Mouse (Mus musculus) brain, embryonic 14.5 days (tissue): Measurements from ENCODE around the gene Smim1. TPM values are rescaled to one million over a fixed set of nuclear protein-coding genes. Genes with fewer than 3 reads are reported as not detected.
A peak's percentile ranks its signal among the peaks of the same experiment; 100 is the strongest.

Source experiments
- DNase-seq: peaks from one replicate; pipeline ENCODE4 v3.0.0-alpha.2; 2011; ENCODE audit warnings: low read depth
- CTCF ChIP-seq: fragments of 200-500 bp; IDR thresholded peaks from 2 replicates; pipeline ENCODE4 v1.5.1; 2012; ENCODE audit warnings: inconsistent platforms, mild to moderate bottlenecking, moderate library complexity, borderline replicate concordance; ENCODE audit not compliant: insufficient read depth, insufficient read length; ENCODE audit errors: extremely low read depth
- POLR2A ChIP-seq: fragments of 200-500 bp; IDR thresholded peaks from 2 replicates; pipeline ENCODE4 v1.6.1; 2012; ENCODE audit warnings: mild to moderate bottlenecking, inconsistent platforms, borderline replicate concordance; ENCODE audit not compliant: poor library complexity, insufficient read depth, insufficient read length, severe bottlenecking; ENCODE audit errors: extremely low read depth
- polyA plus RNA-seq: library from polyadenylated mRNA; depleted of rRNA; stranded (reverse); fragments of >200 nt; gene quantifications from 2 replicates; pipeline ENCODE4 v1.2.3, GENCODE M21; 2012; rRNA removed

The Smim1 gene
- polyA plus RNA-seq = 7.0 and 8.4 TPM in 2 replicates

DNA sequence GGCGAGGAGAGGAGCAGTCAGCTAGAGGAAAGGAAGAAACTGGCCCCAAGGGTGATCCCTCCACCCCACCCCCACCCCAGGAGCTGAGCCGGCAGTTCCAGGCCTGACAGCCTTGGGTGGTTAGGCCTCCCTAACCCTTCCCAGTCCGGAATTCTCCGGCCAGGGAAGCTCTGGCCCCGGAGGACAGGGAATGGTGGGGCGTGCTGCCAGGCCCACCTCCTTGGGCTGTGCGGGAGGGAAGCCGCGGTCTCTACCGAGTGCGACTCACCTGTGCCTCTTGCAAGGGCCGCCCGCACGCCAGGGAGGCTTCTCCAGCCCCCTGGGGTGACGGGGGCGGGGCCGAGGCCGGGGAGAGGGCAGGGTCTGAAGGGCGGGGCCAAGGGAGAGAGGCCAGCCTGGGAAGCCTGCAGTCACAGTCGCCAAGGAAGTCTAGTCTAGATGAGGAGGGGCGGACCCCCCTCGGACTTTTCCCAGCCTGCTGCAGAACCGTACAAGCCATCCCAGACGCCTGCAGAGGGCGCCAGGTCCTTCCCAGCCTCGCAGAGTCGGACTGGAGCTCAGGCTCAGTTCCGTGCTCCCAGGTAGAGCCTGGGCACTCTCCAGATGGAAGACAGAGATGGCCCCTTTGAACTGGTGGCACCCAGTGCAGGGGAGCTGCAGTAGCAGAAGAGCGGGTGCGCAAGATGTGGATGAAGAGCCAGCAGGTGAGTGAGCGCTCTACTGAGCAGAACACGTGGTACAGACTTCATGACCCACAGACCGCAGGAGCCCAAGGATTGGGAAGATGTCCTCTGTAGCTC, at the start of gene Smim1:
Gene Smim1 (minus strand): TSS at position 590 of the 800 bp plus-strand sequence.
- DNase-seq = peak; percentile 60
- TF ChIP-seq CTCF = peak; percentile 59
- TF ChIP-seq POLR2A = no peak

DNA sequence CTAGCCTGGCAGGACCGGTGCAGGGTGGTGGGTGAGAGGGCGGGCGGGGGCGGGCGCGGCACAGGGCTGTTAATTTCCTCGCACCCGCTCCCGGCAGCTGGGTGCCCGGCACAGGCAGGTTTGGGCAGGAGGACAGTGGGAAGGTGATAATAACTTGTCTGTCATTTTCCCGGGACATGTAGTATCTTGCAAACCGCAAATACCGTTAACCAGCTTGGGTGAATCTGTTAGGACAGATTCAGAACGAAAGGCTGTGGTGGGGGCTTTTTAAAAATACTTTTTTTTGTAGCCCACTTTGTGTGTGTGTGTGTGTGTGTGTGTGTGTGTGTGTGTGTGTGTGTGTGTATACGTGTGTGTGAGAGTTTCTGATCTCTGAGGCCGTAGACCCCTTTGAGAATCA, 45.9 kb upstream of the Smim1 start:
- DNase-seq = peak; percentile 32
- TF ChIP-seq CTCF = no peak
- TF ChIP-seq POLR2A = no peak

DNA sequence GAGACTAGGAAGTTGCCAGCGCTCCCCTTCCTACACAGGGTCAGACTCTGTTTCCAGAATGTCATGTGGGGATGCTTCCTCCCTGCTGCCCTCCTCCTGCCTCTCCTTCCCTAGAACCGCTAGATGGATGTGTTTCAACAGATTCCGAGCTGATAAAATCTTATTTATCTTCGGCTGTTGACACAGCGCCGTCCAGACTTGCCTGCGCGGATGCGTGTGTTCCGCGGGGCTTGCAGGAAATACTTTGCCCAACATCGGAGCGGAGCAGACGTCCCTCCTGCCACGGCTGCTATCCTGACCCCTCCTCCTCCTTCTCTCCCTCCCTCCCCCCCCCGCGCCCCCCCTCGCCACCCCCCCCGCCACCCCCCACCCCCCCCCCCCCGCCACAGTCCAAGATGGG, 45.5 kb upstream of the Smim1 start:
- DNase-seq = peak; percentile 39

DNA sequence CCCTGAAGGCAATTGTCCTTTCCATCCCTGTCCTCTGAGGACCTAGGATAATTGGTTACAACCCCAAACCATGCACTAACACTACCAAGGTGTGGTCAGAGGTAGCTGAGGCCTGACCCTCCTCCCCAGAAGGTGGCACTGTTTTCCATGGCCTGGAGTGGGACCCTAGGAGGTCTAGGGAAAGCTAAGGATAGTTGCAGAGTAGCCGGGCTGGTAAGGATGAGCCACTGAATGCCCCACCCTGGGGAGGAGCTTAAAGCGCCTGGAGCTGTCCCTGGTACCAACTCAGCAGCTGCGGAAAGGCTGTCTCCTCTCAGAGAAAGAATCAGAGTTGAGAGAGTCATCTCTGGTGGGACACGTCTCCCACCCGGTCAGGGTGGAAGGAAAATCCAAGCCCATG, 44.9 kb upstream of the Smim1 start:
- peak; percentile 36; the same call in 1 of the 2 replicates for TF ChIP-seq CTCF
- no peak for TF ChIP-seq POLR2A
- peak; percentile 14 for DNase-seq

More for the DNA sequence above, 45.5 kb upstream of the Smim1 start:
- TF ChIP-seq POLR2A (no peak), CTCF (no peak)

DNA sequence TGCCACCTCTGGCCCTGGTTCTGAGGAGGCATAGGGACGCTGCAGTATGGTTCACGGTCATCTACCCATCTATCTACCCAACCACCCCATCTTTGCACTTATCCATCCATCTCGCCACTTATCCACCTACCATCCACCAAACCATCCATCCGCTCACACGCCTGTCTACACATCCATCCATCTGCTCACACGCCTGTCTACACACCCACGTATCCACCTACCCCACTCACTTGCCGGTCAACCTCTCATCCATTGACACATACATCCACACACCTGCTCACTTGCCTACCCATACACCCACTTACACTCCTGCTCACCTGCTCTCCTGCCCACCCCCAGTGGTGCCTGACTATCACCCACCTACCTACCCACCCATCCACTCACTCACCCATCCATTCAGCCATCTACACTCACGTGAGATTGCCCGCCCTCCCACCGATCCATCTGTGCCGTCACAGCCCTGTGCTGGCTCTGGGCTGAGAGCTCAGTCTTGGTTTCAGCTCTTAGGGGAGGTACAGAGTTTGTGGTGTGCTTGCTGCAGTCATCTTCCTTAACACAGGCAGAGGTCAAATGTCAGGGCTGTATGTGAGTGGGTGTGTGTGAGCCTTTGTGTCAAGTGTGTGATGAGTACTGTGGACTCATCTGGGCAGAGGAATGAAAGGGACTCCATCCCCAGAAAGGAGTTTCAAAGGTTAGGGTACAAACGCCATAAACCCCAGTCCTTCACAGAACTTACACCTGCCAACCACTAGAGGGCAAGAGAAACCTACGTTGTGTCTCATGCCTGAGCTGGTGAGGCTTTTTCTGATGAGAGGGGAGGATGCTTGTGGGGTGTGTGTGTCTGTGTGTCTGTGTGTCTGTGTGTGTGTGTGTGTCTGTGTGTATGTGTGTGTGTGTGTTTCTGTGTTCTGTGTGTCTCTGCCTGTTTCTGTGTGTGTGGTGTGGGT, 39.1 kb upstream of the Smim1 start:
- no peak for TF ChIP-seq POLR2A
- TF ChIP-seq CTCF = peak; percentile 87
- DNase-seq = peak; percentile 71

DNA sequence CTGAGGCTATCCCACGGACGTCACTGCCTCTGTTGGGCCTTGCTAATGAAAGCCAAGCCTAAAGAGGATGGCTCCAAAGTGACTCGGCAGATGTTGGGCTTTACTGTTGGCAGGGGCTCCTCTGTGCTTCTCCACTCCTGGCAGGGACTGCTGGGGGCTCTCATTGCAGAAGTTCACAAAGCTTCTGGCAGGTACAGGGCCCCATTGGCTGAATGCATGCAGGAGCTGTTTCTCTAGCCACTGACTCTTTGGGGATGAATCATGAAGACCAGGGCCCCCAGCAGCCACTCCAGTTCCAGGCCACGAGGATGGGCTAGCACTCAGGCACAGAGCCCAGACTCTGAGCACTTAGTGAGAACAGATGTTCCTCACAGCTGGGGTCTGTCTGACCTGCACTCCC, 31.7 kb upstream of the Smim1 start:
- no peak for DNase-seq
- TF ChIP-seq POLR2A (no peak), CTCF (no peak)

DNA sequence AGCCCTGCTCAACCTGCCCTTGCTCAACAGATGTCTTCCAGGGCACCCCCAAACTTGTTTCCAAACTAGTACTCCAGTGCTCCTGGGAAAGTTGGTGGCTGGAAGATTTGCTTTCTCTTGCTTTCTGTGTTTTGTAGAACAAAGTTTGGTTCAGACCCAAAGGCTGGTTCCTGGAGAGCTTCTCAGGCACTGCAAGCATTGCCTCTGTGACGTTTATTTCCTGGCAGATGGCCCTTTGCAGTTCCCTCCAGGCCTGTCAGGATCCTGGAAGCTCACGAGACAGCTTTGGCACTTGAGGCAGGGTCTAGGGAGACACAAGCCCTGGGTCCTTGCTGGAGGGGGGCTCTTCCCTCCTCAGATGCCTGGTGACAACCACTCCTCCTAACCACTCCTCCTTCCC, 30.6 kb upstream of the Smim1 start:
- DNase-seq = peak; percentile 10
- TF ChIP-seq CTCF = no peak
- TF ChIP-seq POLR2A = no peak

DNA sequence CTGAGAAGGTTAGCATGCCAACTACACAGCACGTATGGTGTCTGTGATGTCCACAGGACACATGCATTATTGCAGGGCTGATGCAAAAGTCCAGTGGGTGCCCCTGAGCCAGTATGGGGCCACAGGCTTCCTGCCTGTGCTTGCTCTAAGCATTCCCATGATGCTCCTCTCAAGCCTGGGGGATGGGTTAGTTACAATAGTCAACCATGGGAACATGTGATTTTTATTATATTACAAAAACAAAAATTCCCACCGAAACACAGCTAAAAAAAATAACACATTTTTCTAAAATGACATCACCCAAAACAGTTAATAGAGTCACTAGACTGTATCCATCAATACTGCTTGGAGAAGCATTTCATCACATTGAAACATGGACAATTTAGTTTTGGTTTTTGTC, 30.0 kb upstream of the Smim1 start:
- TF ChIP-seq POLR2A (no peak), CTCF (no peak)
- DNase-seq = no peak

DNA sequence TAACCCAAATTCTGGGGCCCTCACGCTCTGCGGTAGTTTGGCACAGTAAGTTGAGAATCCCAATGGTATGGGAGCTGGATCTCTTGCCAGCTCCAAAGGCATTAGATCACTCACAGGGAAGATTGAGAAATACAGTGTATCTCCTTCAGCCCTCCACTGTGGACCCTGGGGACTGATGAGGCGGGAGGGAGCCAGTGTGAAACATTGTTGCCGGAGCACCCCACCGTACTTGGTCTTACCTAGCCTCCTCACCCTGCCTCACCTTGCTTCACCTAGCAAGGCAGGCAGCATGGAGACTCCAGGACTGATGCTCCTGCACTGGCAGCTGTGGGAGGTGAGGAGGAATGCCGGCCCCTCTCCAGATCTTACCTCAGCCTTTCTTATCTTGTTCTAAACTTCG, 29.5 kb upstream of the Smim1 start:
- TF ChIP-seq POLR2A (no peak), CTCF (no peak)
- DNase-seq = no peak

DNA sequence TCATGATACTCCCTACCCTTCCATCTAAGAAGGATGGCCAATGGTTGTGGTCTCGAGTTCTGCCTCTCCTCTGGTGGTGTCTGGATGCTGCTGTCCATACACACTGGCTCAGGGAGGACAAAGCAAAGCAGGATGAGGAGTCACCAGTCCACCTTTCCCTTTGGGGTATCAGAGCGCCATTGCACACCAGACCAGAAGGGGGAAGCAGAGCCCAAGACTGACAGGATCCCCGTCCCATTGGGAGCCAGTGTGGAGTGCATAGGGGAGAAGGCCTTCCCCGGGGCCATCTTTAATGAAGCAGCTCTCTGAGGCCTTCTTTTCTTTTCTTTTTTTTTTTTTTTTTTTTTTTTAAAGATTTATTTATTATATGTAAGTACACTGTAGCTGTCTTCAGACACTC, 27.0 kb upstream of the Smim1 start:
- no peak for DNase-seq
- no peak for TF ChIP-seq POLR2A
- peak; percentile 40; the same call in 1 of the 2 replicates for TF ChIP-seq CTCF

DNA sequence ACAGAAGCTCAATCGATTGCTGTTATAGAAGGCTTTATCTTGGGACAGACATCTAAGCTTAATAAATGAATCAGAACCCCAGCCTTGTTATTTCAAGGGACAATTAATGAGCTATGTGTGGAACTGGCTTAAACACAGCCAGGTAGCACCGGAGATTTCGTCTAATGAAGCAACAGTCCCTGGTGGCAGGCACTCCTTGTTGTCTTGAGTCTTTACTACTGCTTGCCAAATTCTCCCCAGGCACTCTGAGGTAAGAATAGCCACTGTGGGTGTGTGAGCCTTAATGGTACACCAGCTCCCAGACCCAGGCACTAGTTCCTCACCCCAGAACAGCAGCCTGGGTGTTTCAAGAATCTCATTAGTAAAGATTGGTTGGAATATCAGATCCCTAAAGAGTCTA, 25.4 kb upstream of the Smim1 start:
- TF ChIP-seq CTCF = no peak
- no peak for TF ChIP-seq POLR2A
- no peak for DNase-seq

DNA sequence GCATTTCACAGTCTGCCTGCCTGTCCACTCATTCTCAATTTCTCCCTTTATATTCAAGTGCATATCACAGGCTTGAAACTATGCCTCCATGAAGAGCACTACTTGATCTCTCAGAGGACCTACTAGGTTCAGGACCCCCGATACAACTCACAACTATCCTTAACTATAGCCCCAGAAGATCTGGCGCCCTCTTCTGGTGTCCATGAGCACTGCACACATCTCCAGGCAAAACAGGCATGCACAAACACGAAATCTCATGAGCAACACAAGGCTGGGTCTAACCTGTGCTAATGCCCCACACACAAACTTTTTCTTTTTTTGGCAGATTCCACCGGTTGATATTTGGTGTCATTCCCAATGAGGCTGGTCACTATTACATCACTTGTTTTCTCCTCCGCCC, 19.8 kb upstream of the Smim1 start:
- TF ChIP-seq CTCF (peak; percentile 18; the same call in 1 of the 2 replicates), POLR2A (no peak)
- DNase-seq = no peak
